Mouse (Mus musculus): ENCODE results near the gene 4930426L09Rik.

The 4930426L09Rik gene

DNA sequence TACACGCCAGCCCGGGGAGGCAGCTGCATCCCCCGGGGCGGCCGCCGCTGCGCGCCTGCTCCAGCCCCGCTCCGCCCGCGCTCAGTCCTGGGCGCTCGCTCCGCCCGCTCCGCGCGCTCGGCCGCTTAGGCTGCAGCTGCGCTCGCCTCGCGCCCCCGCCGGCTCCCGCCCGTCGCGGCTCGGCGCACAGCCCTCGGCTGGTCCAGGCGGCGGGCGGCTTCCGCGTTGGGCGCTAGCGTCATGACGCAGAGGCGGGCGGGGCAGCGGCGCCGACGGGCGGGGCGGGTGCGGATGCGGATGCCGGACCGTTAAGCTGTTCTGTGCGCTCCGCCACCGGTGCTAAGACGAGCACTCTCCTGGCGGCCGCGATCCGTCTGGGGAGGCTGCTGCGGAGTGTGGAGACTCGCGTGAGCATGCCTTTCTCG lies at the start of gene 4930426L09Rik, which contains the start of gene Pip4k2a:
Gene 4930426L09Rik (plus strand): TSS at position 290 of the 425 bp plus-strand sequence.
Gene Pip4k2a (minus strand): TSS at position 73 of the 425 bp plus-strand sequence.
- DNase-seq (ENCODE audit: low spot score) = peak; percentile 90

DNA sequence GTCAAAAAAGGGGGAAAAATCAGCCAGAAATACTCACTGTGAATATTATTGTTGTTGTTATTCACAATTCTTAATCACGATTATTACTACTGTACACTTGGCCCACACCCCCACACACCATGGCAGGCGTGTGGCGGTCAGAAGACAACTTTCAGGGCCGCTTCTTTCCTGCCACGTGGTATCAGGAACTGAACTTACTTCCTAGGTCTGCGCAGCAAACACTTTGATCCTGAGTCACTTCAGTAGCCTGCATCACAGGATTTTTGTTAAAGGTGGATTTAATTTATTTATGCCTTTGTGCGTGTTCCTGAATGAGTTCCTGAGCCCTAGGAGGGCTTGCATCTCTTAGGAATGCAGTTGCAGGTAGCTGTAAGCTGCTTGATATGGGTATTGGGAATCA lies 49.4 kb upstream of the 4930426L09Rik start:
- no peak for DNase-seq (ENCODE audit: low spot score)

DNA sequence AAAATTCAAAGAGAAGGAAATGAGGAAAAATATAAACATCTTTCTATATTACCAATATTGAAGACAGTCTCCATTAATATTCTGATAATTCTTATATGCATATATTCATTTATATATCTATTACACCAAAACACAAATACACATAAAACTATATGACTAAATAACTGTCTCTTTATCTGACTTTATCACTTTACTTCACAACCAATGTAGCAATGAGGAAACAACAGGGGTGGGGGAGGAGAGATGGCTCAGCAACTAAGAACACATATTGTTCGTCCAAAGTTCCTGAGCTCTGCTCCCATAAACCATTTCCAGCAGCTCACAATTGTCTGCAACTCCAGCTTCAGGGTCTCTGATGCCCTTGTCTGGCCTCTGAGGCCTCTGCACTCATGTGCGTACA lies 47.4 kb upstream of the 4930426L09Rik start:
- no peak for DNase-seq (ENCODE audit: low spot score)

DNA sequence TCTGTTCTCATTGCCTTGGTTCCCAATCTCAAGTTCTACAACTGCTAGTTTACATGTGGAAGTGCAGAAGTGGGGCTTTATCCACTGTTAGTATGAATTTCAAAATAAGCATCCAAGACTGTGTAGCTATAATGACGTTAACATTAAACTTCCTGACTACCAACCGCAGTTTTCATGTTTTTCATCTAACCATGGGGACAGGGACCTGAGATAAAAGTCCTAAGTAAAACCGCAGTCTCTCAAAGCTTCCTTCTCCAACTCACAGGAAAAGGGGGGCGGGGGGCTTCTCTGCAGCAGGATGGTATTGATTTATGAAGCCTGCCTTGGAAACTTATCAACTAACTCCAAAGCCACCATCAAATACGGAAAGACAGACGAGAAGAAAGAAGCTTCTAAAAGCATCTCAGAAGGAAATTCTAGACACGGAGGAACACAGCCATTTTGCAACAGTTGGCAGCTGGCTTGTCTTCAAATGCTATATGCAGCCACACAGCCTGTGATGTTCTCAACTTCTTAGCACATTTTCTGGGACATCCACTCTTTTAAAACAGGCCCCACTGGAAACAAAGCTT lies 46.0 kb upstream of the 4930426L09Rik start:
- no peak for DNase-seq (ENCODE audit: low spot score)

DNA sequence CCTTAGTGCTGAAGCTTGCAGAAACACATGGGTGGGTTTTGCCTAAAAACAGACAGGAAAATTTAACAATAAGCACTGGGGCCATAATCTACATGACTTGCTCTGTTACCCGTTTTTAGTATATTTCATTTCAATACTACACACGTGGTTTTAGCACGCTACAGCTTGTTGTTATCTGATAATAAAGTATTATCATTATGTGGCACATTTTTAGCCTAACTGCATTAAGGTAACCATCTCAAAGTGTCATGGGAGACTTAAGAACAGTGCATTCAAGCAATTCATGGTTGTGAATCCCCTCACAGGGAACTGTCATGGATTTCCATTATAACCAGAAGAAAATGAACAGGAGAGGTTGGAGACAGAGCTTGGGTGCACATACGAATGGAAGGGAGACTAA lies 43.7 kb upstream of the 4930426L09Rik start:
- no peak for DNase-seq (ENCODE audit: low spot score)

DNA sequence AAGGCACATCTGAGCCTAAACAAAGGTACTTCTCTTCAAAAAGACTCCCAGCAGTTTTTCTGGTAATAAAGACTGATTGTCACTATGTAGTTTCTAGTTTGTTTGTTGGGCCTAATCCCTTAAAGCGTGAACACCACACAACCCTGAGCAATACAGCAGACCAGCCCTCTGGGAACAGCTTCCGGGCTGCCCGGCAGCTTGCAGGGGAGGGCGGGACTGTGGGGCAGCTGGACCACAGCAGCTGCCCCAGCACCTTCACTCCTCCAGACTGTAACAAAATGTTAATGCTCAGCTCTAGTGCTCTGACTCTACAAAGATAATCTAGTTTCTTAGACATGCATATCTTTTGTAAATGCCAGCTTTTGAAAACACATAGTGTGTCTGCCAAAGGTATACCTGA lies 43.1 kb upstream of the 4930426L09Rik start:
- DNase-seq (ENCODE audit: low spot score) = no peak

DNA sequence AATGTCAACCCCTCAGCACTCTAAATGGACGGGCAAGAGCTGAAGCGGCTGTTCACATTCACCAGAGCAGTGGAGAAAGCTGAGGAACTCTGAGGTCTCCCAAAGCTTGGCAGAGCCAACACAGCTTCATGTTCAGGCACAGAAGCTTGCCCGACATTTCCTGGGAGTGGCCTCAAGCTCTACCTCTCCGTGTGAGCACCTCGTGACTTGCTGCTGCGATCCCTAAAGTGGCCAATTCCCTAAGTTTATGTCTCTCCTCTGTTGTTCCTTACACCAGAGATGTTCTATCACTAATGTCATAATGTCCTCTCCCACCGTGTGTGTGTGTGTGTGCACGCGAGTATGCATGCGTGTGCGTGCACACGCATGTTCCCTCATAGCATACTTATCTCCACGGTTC lies 42.5 kb upstream of the 4930426L09Rik start:
- DNase-seq (ENCODE audit: low spot score) = no peak

DNA sequence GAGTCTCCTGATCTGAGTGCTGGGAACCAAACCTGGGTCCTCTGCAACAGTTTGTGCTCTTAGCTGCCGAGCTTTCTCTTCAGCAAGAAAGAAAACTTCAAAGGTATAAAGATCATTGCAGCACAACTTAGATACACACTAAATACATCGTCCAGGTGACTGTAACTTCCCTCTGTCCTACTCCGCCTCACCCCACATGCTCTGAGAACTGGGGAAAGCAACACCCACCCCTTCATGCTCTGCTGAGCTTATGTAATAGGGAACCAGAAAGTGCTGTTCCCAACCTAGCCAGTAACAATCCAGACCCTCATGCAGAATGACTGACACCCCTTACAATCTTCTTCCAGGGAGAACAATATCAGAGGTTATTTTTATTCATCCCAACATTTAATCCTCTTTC lies 41.7 kb upstream of the 4930426L09Rik start:
- DNase-seq (ENCODE audit: low spot score) = no peak

DNA sequence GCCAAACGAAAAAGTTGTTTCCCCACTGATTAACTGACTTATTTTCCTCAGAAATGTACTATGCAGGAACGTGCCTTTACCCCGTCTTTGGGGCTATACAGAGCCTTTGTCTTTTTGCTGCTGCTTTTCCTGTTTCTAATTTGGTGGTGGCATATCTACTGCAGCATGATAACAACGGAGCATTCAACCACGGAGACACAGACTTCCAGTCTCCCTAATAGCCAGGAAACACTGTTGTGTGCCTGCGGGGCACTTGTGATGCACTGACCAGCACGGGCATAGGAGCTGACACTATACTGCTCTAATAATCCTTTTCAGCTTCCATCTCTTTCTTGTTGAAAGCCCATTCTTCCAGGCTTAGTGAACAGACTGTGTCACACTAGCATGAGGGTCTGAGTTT lies 41.2 kb upstream of the 4930426L09Rik start:
- DNase-seq (ENCODE audit: low spot score) = no peak

DNA sequence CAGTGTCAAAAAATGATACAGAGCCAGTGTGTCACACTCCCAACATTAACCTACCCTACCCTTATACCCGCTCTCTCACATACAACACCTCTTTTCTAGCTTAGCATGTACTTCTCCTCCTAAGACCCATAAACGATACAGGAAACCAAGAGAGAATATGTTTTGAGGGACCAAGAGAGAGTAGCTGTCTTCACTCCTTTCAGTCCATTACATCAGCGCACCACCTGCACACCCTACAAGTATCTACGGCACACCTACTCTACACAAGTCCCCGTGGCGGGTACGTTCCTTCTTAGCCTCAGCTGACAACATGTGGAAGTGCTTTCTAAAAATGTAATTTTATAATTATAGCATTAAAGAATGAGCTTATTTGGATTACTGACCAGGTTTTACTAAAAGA lies 40.7 kb upstream of the 4930426L09Rik start:
- no peak for DNase-seq (ENCODE audit: low spot score)

DNA sequence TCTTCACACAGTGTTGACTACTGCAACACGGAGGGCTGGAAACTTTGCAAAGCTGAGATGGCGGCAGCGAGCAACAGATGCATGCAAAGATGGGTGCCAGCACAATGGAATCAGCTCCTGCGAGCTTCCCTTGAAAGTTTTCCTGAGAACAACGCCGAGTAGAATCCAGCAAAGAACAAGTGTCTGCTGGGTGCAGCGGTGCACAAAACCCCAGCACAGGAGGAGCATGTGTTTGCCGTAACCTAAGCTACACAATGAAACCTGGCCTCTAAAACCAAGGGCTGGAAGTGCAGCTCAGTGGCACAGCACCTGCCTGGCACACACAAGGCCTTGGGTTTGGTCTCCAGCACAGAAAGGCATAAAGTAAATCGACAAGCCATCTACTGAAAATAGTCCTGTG lies 40.1 kb upstream of the 4930426L09Rik start:
- DNase-seq (ENCODE audit: low spot score) = no peak

DNA sequence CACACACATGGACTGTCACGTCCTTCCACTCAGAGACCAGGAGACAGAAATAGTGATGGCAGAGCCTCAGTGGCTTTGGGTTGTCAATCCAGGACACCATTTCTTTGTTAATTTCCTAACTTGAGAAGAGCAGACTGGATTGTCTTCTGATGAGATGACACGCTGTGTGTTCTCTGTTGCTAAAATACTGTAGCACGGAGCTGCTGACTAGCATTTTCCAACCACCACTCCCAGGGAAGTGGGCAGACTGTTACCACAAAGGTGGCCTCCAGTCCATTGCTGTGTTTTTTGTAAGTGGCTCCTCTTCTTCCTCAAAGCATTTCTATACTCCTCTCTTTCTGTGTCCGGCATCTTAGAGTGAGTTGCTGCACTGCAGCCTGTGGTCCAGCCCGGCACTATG lies 39.6 kb upstream of the 4930426L09Rik start:
- no peak for DNase-seq (ENCODE audit: low spot score)

DNA sequence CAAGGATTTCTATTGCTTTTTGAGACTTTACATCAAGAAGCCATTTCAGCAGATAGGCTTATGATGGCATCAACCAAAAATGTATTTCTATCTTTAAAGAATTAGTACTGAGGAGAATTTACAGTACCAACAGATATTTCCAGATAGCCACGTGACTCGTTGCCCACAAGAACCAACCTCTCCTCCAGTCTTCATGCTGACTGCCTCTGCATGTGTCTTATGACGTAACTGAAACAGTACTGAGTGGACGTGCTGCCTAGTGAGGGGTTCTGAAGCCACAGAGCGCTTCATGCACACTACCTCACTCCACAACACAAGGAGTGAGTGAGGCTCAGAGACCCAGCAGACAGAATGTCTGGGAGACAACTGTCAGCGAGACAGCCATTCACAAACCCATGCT lies 39.1 kb upstream of the 4930426L09Rik start:
- DNase-seq (ENCODE audit: low spot score) = no peak

DNA sequence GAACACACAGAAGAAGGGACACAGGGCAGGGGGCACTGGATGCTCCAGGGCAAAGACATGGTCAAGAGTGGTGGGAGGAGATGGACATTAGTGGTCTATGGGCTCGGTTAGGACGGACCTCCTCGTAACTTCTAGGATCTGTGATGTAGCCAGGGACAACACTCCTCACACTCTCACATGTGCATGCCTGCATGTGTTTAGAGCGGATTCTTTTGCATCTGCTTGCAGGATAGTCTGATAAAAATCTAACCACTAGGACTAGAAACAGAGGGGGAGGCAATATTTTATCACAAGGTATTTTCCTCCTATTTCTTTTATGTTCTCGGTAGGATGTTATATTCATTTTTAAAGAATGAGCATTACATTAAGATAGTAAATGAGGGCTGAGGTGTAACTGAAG lies 38.6 kb upstream of the 4930426L09Rik start:
- DNase-seq (ENCODE audit: low spot score) = no peak

DNA sequence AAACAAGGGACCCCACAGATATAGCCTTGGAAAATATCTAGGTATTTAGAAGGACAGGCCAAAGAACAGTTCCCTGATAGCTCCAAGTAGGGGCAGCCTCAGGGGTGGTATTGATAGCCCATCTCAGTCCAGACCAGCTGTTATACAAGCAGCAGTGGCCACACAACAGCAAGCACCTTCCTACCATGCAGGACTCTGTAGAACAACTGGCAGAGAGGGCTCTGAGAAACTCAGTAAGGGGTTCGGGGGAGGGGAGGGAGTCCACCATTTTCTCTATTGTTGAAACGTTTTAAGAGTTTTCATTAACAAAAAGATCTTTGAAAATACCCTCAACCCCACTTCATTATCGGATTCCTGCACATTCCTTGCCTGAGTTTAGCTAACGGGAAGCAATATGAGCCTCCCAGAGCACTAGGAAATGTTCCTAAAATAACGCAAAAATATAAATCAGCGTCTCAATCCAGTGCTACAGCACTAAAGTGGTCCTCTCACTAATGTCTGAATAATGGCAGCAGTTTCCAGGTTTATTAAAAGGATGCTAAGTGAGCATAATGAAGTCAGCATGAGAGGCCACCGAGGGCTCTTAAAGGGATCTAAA lies 37.7 kb upstream of the 4930426L09Rik start:
- no peak for DNase-seq (ENCODE audit: low spot score)

DNA sequence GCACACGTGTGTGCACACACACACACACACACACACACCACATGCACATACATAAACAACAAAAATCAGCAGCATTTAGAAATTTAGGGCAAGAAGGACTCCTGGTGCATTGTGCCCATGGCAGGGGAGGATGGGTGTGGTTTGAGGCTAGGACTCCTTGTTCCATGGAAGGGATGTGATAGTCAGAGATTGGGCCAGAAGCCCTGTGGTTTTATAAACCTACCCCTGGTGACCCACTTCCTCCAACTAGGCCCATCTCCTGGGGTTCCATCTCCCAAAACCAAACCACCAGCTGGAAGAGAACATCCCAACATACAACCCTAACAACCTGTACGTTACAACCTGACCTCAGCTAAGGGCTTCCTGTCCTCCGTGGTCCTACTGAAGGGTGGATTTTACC lies 35.6 kb upstream of the 4930426L09Rik start:
- DNase-seq (ENCODE audit: low spot score) = no peak

DNA sequence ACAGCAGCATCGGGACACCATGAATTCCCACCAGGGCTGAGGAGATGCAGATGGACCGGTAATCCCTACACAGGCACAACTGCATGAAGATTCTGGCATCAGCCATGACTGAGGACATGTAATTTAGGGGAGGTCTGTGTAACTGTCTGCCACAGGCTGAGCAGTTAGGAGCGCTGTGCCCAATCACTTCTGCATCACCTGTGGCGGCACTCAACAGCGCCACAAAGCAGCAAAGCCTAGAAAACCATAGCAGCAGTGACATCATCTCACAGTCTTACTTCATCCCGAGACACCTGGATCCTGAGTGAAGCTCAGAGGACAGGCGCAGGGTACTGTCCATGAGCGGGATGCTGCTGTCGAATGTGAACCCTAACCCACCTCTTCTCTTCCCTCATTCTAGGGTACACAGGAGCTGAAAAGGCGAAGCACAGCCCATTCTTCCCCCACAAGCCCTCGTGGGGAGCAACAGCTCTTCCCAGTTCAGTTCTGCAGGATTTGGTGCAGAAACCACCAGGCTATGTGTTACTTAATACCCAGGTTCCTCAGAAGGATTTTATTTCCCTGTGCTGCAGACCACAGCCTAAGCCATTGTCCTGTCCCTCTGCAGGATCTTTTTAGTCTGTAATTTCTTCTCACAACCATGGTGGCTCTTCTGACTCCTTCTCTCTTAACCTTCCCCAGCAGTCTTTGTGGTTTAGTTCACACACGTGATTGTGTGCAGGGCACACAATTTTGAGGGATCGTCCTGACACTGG lies 34.7 kb upstream of the 4930426L09Rik start:
- DNase-seq (ENCODE audit: low spot score) = no peak

DNA sequence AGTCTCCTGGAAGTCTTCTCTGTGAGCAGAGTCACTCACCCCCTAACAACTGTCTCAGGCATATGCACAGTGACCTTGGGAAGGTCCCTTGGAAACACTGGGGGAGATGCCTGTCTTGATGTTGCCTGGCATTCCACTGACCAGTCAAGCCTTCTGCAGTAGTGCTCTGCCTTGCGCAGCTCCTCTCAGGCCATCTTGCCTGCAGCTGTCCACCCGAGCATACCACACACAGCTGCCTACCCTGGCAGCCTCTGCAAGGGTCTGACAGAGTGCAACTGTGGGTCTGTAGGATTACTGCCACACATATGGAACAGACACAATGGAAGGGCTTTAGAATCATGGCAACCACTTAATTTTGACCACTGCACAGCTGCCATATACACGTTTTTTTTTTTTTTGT lies 33.0 kb upstream of the 4930426L09Rik start:
- no peak for DNase-seq (ENCODE audit: low spot score)

DNA sequence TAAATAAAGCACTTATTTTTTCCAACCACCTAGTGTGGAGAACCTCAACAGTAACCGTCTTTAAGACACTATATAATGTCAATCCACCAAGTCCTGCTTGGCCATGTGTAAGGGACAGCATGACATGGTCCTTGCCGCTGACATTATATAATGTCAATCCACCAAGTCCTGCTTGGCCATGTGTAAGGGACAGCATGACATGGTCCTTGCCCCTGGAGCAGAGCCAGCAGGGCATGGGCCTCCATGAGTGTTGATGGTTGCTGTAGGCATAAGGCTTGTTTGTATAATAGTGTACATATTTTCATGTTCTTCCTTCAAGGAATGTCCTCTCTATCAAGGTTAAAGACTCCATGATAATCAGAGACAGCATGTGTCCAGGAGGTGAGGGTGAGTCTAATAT lies 32.2 kb upstream of the 4930426L09Rik start:
- DNase-seq (ENCODE audit: low spot score) = no peak

DNA sequence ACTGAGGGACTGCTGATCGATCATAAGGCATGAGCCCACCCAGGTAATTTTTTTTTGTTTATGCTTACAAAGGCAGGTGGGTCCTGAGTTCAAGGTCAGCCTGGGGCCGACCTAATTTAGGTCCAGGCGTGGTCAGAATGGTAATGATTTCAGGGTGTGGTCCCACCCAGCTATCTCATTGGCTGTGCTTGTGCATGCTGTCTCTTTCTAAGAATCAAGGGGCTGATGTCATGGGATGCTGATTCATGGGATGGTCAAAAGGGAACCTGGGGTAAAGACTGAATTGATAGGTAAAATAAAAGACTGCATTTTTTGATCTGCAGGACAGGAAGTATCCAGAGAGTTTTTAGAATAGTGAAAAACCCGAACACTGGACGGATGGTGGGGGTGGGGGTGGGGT lies 31.6 kb upstream of the 4930426L09Rik start:
- DNase-seq (ENCODE audit: low spot score) = no peak

DNA sequence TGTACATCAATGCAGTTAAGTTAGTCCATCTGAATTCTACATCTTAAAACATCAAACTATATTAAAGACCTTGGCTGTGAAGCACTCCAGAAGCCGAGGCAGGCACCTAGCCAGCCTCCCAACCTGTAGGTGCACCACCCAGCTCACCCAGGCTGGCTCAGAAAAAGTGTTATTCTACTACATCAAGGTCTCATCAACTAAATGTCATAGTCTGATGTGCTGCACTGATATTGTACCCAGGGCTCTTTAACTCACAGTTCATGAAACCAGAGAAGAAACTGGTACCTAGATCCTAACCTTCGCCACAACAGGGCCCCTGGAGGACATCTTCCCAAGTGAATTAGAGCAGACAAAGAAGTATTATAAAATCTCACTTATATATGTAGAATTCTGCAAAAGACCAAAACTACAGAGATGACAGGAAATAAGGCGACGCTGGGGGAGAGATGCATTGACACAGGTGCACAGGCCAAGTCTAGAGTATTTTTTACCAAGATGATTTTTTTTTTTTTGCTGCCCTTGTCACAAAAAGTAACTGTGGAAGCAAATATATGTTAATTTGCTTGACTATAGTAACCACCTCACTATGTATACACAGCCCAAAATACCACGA lies 30.6 kb upstream of the 4930426L09Rik start:
- no peak for DNase-seq (ENCODE audit: low spot score)

DNA sequence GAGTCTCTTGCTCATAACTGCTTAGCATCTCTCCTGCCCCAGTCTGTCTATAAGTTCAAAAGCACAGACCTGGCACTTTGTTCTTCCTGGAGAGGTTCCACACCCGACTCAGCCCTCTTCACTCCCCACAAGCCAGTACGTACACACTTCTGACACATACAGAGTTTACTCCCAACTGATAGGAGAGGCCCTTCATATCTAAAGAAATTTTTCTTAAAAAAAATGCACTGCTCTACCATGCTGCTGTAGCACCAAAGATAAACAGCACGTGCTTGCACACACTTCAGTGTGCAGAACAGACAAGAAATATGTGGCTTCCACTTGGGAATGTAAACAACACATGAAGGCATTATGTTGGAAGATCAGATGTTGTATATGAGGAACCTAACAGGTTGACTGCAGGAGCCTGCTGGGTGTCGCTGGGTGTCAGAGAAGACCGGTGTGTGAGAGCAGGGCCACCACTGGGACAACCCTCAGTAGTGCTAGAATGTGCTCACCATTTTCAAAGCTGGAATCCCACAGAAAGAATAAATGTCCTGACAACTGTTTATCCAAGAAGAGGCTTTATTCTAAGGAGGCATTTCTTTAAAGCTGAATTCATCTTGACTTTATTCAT lies 29.0 kb upstream of the 4930426L09Rik start:
- DNase-seq (ENCODE audit: low spot score) = no peak

DNA sequence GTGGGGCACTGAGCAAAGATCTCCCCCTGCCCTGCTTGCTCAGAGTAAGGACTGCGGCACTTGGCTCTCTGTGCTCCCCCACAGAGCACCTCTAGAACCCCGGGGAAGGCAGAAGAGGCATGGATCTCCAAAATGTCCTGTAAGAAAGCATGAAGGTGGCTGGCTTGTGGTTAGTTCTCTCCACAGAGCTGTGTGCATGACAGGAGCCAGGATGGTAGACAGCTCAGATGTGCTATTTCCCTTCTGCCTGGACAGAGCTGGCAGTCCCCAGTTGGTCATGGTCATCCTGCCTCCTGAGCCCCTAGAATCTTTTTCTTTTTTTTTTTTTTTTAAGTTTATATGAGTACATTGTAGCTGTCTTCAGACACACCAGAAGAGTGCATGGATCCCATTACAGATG lies 27.7 kb upstream of the 4930426L09Rik start:
- no peak for DNase-seq (ENCODE audit: low spot score)

Data from retina, embryonic 14.5 days (tissue).